Mouse (Mus musculus): ENCODE measurements at regions not wholly inside any gene's neighbourhood (a gene's known extent, or its start where the extent isn't known, plus 50 kb on each side); places are given as distances from the start of the nearest gene placed in this dataset.

DNA sequence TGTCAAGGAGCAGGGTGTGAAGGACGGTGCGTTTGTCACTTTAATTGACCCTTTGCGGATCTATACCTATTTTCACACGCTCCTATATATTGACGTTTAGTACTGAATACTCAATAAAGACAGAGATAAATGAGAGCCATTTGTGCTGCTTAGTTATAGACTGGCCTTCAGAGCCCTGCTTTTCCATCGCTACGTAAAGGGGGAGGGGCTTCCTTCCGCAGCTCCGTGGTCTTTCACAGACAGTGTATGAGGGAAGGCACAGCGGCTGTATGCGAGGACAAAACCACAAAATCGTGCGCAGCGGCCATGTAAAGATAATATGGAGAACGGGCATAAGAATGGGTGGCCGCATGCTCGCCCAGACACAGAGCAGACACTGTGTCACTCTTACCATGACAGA lies 58.4 kb upstream of the Pced1b start:
- no peak for DNase-seq (ENCODE audit: low read depth, low spot score)

DNA sequence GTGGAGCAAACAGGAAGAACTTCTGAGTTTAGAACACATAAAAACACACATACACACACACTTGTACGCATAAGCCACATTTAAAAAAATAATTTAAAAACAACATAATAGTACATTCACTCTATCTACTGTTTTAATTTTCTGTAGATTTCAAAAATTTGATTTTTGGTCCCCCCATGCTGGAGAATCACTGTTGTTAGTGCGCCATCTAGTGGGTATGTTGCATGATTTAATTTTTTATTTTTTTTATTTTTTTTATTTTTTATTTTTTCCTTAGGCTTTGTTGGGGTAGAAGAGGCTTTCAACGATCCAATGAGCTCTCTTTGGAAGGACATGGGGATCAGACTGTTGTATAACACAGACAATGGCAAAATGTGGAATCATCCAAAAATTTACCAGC lies 59.1 kb upstream of the Pced1b start:
- no peak for DNase-seq (ENCODE audit: low read depth, low spot score)

DNA sequence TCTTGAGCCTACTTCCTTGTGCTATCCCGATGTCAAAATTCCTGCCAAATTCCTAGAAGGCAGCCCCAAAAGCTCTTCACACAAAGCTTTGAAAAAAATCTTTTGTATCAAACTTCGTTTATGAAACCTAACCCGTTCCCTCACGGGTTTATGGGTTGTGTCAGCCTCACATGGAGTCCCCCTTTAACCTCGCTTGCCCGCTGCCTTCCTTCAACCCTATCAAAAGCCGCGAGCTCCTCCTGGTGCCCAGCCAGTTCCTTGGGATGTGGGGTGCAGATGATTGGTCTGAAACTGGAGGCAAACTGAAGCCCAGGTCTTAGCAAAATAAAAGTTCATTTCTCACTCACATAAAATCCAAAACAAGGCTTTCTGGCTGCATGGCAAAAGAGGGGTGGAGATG lies 60.9 kb upstream of the Pced1b start:
- DNase-seq (ENCODE audit: low read depth, low spot score) = no peak

DNA sequence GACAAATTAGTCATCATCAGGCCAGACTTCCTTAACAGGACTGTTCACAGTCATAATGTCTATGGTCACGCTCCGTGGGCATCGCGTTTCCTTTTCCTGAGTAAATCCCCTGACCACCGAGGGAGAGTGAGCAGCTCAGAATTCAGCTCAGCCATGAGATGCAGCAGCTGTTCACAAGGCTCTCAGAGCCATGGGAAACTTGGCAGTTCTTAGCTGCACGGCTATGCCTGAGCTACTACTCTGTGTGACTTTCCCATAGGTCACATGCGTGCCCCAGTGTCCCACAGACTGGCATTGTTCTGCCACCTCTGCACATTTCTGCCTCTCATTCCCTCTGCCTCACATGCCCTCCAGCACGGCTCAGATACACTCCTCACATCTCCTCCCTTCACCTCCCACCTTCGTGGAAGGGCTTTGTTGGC lies 64.3 kb upstream of the Pced1b start:
- DNase-seq (ENCODE audit: low read depth, low spot score) = peak; percentile 51

DNA sequence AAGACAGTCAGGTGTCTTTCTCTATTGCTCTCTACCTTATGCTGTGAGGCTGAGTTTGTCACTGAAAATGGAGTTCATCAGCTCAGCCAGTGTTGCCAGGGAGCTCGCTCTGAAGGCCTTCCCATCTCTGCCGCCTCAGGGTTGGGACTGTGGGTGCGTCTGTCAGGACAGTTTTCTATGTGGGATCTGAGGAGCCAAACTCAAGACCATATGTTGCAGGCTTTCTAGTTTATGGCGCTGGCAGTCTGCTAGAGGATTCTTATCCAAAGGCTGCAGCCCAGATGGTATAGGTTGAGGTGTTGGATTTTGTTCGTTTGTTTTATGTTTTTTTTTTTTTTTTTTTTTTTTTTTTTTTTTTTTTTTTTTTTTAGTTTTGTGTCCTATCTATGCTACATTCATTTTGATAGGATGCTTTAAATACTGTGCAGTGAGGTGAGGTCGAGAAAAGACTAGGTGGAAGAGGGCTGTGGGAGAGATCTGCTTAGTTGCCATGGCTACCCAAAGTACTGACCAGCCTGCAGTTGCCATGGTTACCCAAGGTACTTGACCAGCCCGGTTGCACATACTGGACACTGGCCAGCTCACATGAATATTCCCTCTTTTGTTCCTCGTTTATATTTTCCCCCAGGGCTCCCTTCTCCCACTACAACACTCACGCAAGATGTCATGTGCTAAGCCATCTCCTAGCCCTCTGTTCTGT lies 65.8 kb upstream of the Pced1b start:
- DNase-seq (ENCODE audit: low read depth, low spot score) = peak; percentile 54

DNA sequence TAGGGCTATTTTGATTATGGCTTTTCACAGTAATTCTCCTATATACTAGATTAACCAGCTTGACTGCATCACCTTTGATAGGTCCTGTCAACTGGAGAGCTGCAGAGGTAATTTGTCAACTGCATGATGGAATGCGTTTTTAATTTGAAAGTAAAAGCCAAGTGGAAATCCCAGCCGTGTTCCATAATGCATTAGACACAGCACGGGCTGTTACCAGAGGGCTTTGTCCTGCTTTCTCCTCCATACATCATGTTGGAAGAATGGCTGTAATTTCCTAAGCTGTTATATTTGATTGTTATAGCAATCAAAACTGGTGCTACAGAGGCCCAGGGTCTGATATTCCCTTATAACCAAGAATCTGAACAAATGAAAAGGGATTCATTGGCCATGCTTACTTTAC lies 68.6 kb upstream of the Pced1b start:
- peak; percentile 36 for DNase-seq (ENCODE audit: low read depth, low spot score)

- no peak for DNase-seq (ENCODE audit: low read depth, low spot score)
Observed at GRCm38 (mm10) chr15:97177806-97178205, 69.1 kb upstream of the Pced1b start.

DNA sequence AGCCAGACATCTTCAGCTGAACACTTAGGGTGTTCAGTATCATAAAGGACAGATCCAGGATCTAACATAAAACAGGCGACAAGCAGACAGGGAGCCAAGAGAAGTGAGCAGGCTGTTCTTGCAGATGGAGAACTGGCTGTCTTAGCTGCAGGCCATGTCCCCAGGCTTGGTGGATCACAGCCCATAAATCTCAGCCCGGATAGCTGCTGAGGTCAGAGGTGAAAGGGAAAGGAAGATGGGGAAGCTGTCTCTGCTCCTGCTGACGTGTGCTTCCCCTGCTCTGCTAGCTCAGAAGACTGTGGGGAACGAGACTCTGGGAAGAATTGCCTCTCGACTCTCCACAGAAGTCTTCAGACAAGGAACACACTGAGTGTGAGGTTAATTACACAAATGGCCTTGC lies 71.9 kb upstream of the Pced1b start:
- DNase-seq (ENCODE audit: low read depth, low spot score) = peak; percentile 71

GRCm38 (mm10) chr15:97173233-97173632 lies 73.7 kb upstream of the Pced1b start:
- DNase-seq (ENCODE audit: low read depth, low spot score) = no peak

DNA sequence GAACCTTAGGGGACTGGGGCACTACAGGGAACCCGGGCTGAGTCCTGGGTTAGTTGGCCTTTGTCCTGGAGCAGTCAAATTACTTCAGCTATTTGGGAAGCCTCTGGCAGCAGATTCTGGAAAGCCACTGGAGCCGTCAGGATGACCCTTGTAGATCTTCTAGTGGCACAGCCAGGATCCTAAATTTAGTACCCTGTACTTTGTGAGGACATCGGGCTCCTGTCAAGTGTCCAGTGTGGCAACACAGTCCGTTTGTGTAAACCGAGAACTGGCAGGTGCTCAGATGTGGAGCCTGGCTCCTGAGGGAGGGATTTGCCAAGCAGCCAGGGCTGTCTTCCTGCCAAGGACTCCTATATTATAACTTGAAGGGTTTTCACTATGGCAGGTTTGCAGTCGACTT lies 76.8 kb upstream of the Pced1b start:
- DNase-seq (ENCODE audit: low read depth, low spot score) = no peak

DNA sequence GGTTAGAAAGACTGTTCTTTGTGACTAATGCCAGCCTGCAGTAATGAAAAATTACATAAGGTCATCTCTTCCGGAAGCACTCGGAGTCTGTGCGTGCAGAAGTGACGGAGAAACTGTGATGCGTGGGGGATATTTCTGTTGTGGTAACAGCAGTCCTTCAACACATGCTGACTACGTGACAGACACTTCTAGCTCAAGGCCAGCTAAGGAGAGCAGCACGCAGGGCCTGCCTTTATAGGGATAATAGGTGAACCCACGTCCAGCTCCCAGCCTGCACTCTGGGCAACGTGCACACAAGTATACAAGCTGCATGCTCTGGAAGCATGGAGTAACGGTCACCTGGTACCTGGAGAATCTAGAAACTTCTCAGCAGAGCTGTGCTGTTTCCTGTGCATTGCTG lies 77.5 kb upstream of the Pced1b start:
- no peak for DNase-seq (ENCODE audit: low read depth, low spot score)

DNA sequence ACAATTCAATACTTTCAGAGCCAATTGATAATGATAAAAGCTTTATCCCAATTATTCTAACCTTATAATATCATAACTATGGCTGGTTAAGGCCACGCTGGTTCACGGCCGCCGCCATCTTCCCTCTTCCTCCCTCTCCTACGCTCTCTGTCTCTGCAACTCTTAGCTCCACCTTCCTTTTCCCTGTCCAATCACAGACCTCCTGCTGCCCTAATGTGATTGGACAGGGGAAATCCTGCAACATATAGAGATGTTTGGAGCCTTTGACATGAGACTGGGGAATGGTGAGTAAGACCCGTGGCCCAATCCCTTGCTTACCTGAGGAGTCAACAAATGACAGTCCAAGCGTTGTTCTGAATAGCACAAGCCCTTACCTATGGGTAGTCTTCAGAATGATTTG lies 79.8 kb upstream of the Pced1b start:
- DNase-seq (ENCODE audit: low read depth, low spot score) = no peak

GRCm38 (mm10) chr15:97164616-97165015 lies 82.3 kb upstream of the Pced1b start:
- no peak for DNase-seq (ENCODE audit: low read depth, low spot score)

DNA sequence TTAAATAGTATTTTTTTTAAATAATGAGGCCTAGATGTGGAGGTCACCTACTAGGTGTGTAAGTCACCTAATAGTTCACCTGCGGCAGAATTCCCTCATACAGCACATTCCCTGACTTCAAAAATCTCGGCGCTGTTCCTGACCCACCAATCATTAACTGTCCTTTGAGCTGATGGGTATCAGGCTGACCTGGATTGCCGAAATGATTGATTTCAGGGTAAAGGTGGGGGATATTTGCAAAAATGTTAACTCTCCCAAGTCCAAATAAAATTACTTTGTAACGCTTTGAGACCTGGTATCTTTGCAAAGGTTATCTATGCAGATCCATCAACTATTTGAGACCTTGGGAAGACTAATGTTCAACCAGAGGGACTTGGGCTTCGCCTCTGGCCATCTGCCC lies 82.9 kb upstream of the Pced1b start:
- DNase-seq (ENCODE audit: low read depth, low spot score) = no peak

DNA sequence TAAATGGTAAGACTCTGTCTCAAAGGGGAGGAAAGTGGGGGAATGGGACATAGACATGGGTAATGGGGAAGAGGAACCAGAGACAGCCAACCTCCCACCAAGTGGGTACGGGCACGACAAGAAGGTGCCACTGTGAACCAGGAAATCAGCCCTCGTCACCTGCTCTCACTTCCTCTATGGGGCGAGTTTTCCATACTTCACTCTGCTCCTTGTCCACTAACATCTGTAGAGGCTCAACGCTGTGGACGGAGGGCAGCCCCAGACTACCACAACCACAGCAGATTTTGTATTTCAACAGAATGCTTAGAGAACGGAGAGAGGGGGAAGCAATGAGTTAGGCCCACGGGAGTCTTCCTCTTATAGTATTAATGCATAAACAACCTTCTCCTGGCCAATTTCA lies 83.8 kb upstream of the Pced1b start:
- DNase-seq (ENCODE audit: low read depth, low spot score) = no peak

GRCm38 (mm10) chr15:97162305-97162704 lies 84.6 kb upstream of the Pced1b start:
- DNase-seq (ENCODE audit: low read depth, low spot score) = no peak

DNA sequence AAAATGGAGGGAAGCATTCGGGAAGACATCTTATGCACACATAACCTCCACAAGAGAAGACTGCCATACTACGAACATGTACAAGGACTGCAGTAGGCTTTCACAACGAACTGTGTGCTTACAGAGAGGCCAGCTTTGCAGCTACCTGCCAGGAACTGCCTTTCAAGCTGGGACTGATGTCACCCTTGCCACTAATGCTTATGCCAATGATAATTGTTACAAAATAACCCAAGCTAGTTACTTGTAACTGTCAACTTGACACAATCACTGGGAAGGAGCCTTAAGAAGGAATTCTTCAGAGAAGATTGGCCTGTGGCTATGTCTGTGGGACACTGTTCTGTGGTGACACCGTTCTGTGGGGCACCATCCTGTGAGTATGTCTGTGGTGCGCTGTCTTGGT lies 85.4 kb upstream of the Pced1b start:
- DNase-seq (ENCODE audit: low read depth, low spot score) = no peak

GRCm38 (mm10) chr15:97152354-97152753 lies 94.6 kb upstream of the Pced1b start:
- no peak for DNase-seq (ENCODE audit: low read depth, low spot score)

GRCm38 (mm10) chr15:97151793-97152192 lies 95.1 kb upstream of the Pced1b start:
- DNase-seq (ENCODE audit: low read depth, low spot score) = no peak

DNA sequence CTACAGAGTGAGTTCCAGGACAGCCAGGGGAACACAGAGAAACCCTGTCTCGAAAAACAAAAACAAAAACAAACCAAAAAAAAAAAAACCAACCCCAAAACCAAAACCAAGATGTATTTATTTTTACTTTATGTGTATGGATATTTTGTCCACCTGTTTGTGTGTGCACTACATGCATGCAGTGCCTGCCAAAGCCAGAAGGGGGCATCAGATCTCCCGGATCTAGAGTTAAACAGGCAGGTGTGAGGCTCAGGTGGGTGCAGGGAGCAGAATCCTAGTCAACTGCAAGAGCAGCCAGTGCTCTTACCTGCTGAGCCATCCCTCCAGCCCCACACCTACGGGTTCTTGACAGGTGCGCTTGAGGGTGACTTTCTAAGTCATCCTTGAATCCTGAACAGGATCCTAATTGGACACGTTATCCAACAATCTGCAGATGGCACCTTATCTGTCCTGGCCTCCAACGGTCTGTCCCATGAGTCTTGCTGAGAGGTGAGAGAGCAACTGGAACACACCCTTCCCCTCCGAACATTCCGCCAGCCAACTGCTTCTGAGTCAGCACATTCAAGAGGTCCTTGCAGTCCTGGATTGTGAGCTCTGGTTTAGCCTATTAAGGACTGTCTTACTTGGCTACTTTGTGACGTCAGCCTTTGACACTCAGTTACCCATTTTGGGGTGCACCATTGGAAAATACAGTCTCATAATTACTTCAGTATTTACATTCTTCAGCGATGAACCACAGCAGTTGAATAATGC lies 95.4 kb upstream of the Slc38a4 start:
- no peak for DNase-seq (ENCODE audit: low read depth, low spot score)

DNA sequence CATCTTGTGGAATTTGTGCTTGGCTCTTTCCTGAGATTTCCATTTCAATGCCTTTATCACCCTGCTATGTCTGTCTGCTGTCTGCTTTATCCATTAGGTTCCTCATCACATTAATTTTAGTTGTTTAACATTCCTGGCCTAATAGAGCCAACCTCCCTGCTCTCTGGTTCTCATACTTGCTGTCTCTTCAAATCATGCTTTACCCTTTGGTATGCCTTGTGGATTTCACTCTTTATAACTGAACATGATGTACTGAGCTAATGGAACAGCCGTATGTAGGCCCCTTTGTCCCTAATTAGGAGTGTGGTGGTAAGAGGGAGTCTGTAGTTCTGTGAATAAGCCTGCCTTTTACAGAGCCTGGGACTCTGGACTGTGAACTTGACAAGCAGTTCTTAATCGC lies 86.2 kb upstream of the Slc38a4 start:
- DNase-seq (ENCODE audit: low read depth, low spot score) = no peak

GRCm38 (mm10) chr15:97138265-97138664 lies 82.5 kb upstream of the Slc38a4 start:
- no peak for DNase-seq (ENCODE audit: low read depth, low spot score)

GRCm38 (mm10) chr15:97135291-97135690 lies 79.5 kb upstream of the Slc38a4 start:
- peak; percentile 77 for DNase-seq (ENCODE audit: low read depth, low spot score)
